ENCODE assay signal across 13 mouse cellular contexts in the genomic region with DNA sequence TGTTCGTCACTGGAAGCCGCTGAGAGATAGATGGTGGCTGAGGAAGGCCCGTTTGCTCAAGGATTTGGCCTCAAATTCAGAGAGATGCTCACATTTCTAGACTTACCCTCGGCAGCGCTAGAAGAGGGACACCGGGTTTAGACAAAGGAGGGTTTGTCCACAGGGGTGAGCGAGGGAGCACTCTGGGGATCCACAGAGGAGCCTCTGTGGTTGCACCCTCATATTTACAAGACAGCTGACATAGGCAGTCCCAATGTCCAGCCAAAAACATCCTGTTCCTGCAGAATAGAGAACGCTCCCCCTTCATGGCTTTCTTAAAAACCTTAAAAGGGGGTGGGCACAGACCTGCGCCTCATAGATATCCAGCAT. TPM values are rescaled to one million over a fixed set of nuclear protein-coding genes. Genes with fewer than 3 reads are reported as not detected.
DNase-seq lines count a peak whose midpoint lies in the region; ATAC-seq lines count a peak whose summit lies in the region.
"Had no signal": no experiment of that assay in that cellular context is flagged by ENCODE, and none has a peak within 500 bp of the region (broad histone marks: within the 10 kb centered on the region; RNA-seq: fewer than 3 reads in every experiment).

No protein-coding gene starts in this region.

- no peaks in the 10 kb centered on the region for H3K36me3 ChIP-seq in hindbrain, embryonic 11.5 days (ENCODE audit: control insufficient read depth, insufficient read depth, low read length)
- no peaks in the 10 kb centered on the region for H3K36me3 ChIP-seq in hindbrain, embryonic 16.5 days (ENCODE audit: control insufficient read depth, insufficient read depth, low read length)
- H3K36me3 ChIP-seq in neural tube, embryonic 12.5 days = no peaks in the 10 kb centered on the region
- H3K36me3 ChIP-seq in neural tube, embryonic 15.5 days = no peaks in the 10 kb centered on the region
- no peaks in the 10 kb centered on the region for H3K36me3 ChIP-seq in limb, embryonic 13.5 days
- H3K36me3 ChIP-seq: heart, embryonic 15.5 days; liver, embryonic 15.5 days had no signal

- intact Hi-C loops in left cerebral cortex, postnatal 10 days (cut with DNase I) = no loop called here

- H3K4me2 ChIP-seq in hindbrain, embryonic 11.5 days (replicated peaks; ENCODE audit: low read depth, low read length) = no peak overlapping the region
- H3K4me2 ChIP-seq in hindbrain, embryonic 16.5 days (ENCODE audit: low read length) = no peak overlapping the region
- H3K4me2 ChIP-seq in neural tube, embryonic 12.5 days (replicated peaks) = peak overlapping the region; percentile 16; the same call in 1 of the 2 replicates
- H3K4me2 ChIP-seq in neural tube, embryonic 15.5 days = no peak overlapping the region
- no peak overlapping the region for H3K4me2 ChIP-seq in limb, embryonic 13.5 days (replicated peaks)
- H3K4me2 ChIP-seq: heart, embryonic 15.5 days; liver, embryonic 15.5 days had no signal

- no peak for DNase-seq in hindbrain, embryonic 11.5 days (ENCODE audit: low spot score)
- no peak for DNase-seq in left cerebral cortex, postnatal 10 days (ENCODE audit: extremely low spot score in 1 of 2, low spot score in 2 of 2)
- DNase-seq: adrenal gland, postnatal 36 days; cerebellum, adult 11-12 months; gastrocnemius, postnatal 14 days; kidney, adult 11 months had no signal

- no peak overlapping the region for H3K4me3 ChIP-seq in hindbrain, embryonic 11.5 days (ENCODE audit: low read depth, low read length)
- no peak overlapping the region for H3K4me3 ChIP-seq in hindbrain, embryonic 16.5 days (ENCODE audit: low read length)
- no peak overlapping the region for H3K4me3 ChIP-seq in neural tube, embryonic 12.5 days
- no peak overlapping the region for H3K4me3 ChIP-seq in neural tube, embryonic 15.5 days (replicated peaks)
- H3K4me3 ChIP-seq in limb, embryonic 13.5 days = no peak overlapping the region
- H3K4me3 ChIP-seq: heart, embryonic 15.5 days; liver, embryonic 15.5 days had no signal

- H3K4me1 ChIP-seq in hindbrain, embryonic 11.5 days (replicated peaks; ENCODE audit: control insufficient read depth, insufficient read depth, low read length) = peaks cover 7% of the 10 kb centered on the region; the same call in 1 of the 2 replicates
- H3K4me1 ChIP-seq in hindbrain, embryonic 16.5 days (ENCODE audit: control insufficient read depth, insufficient read depth, low read depth, low read length) = peaks cover 6% of the 10 kb centered on the region
- peaks cover 30% of the 10 kb centered on the region for H3K4me1 ChIP-seq in neural tube, embryonic 12.5 days
- H3K4me1 ChIP-seq in neural tube, embryonic 15.5 days = peaks cover 30% of the 10 kb centered on the region
- H3K4me1 ChIP-seq in limb, embryonic 13.5 days = peaks cover 22% of the 10 kb centered on the region
- H3K4me1 ChIP-seq: heart, embryonic 15.5 days had no signal

- H3K27me3 ChIP-seq in hindbrain, embryonic 11.5 days (ENCODE audit: control insufficient read depth, insufficient read depth, low read length) = no peaks in the 10 kb centered on the region
- H3K27me3 ChIP-seq in hindbrain, embryonic 16.5 days (replicated peaks; ENCODE audit: control insufficient read depth, insufficient read depth, low read length) = 0 out of 2 replicates have a peak, but pooled peaks cover 2% of the 10 kb centered on the region
- H3K27me3 ChIP-seq in neural tube, embryonic 12.5 days (replicated peaks) = no peaks in the 10 kb centered on the region
- no peaks in the 10 kb centered on the region; the same call in 1 of the 2 replicates for H3K27me3 ChIP-seq in neural tube, embryonic 15.5 days (replicated peaks)
- no peaks in the 10 kb centered on the region for H3K27me3 ChIP-seq in limb, embryonic 13.5 days
- H3K27me3 ChIP-seq: liver, embryonic 15.5 days had no signal

- H3K27ac ChIP-seq in hindbrain, embryonic 11.5 days (ENCODE audit: low read depth, low read length) = peak overlapping the region; percentile 67
- no peak overlapping the region for H3K27ac ChIP-seq in hindbrain, embryonic 16.5 days (ENCODE audit: low read depth, low read length)
- H3K27ac ChIP-seq in neural tube, embryonic 12.5 days = peak overlapping the region; percentile 50; the same call in 1 of the 2 replicates
- H3K27ac ChIP-seq in neural tube, embryonic 15.5 days (replicated peaks) = no peak overlapping the region; the same call in 1 of the 2 replicates
- peak overlapping the region; percentile 40; the same call in 1 of the 2 replicates for H3K27ac ChIP-seq in limb, embryonic 13.5 days
- H3K27ac ChIP-seq: heart, embryonic 15.5 days; liver, embryonic 15.5 days had no signal

- WGBS in hindbrain, embryonic 11.5 days = 68% methylated on average over 9 of the region's 9 CpGs
- WGBS in hindbrain, embryonic 16.5 days = 61% methylated on average over 9 of the region's 9 CpGs
- WGBS in neural tube, embryonic 12.5 days = 53% methylated on average over 9 of the region's 9 CpGs
- 60% methylated on average over 9 of the region's 9 CpGs for WGBS in neural tube, embryonic 15.5 days
- 69% methylated on average over 9 of the region's 9 CpGs for WGBS in limb, embryonic 13.5 days

- no peaks in the 10 kb centered on the region for H3K9me3 ChIP-seq in hindbrain, embryonic 11.5 days (ENCODE audit: control insufficient read depth, low read length)
- no peaks in the 10 kb centered on the region for H3K9me3 ChIP-seq in hindbrain, embryonic 16.5 days (ENCODE audit: control insufficient read depth, low read length)
- no peaks in the 10 kb centered on the region for H3K9me3 ChIP-seq in neural tube, embryonic 12.5 days
- H3K9me3 ChIP-seq in neural tube, embryonic 15.5 days (replicated peaks) = no peaks in the 10 kb centered on the region
- H3K9me3 ChIP-seq in limb, embryonic 13.5 days = no peaks in the 10 kb centered on the region
- H3K9me3 ChIP-seq: heart, embryonic 15.5 days; liver, embryonic 15.5 days had no signal

- ATAC-seq in hindbrain, embryonic 11.5 days (ENCODE audit: low FRiP score) = no peak
- no peak for ATAC-seq in hindbrain, embryonic 16.5 days
- ATAC-seq in neural tube, embryonic 12.5 days (ENCODE audit: low FRiP score, low read depth) = 0 out of 2 replicates have a peak, but pooled peaks have one; percentile 15
- ATAC-seq in neural tube, embryonic 15.5 days (ENCODE audit: low FRiP score) = no peak
- ATAC-seq in limb, embryonic 13.5 days (ENCODE audit: low FRiP score, low read depth) = no peak
- ATAC-seq in erythroblast, adult 5-6 weeks (replicated peaks; ENCODE audit: low FRiP score, poor library complexity, severe bottlenecking) = no peak

- H3K9ac ChIP-seq in hindbrain, embryonic 11.5 days (ENCODE audit: low read depth, low read length) = 0 out of 2 replicates have a peak overlapping the region, but pooled peaks have one; percentile 29
- H3K9ac ChIP-seq in hindbrain, embryonic 16.5 days (ENCODE audit: low read depth, low read length) = no peak overlapping the region
- no peak overlapping the region for H3K9ac ChIP-seq in neural tube, embryonic 12.5 days
- no peak overlapping the region for H3K9ac ChIP-seq in neural tube, embryonic 15.5 days (replicated peaks)
- H3K9ac ChIP-seq in limb, embryonic 13.5 days = no peak overlapping the region
- H3K9ac ChIP-seq: heart, embryonic 15.5 days; liver, embryonic 15.5 days had no signal

RNA-seq across cellular contexts. Expression of a gene that starts 16.6 kb away (rescaled TPM):
- polyA plus RNA-seq in hindbrain, embryonic 11.5 days (2014; fragmentation: Nextera tagmentation; extraction: Ambion mirVana) = 13.0 and 15.4 TPM in 2 replicates
- polyA plus RNA-seq in hindbrain, embryonic 16.5 days (2015; fragmentation: Nextera tagmentation; extraction: Ambion mirVana) = 1.9 and 2.7 TPM in 2 replicates
- polyA plus RNA-seq in neural tube, embryonic 12.5 days (2016; fragmentation: Nextera tagmentation; extraction: Ambion mirVana) = 17.4 and 18.3 TPM in 2 replicates
- polyA plus RNA-seq in neural tube, embryonic 15.5 days (2015; fragmentation: Nextera tagmentation; extraction: Ambion mirVana) = 3.5 and 4.5 TPM in 2 replicates
- polyA plus RNA-seq in limb, embryonic 13.5 days (2015; fragmentation: Nextera tagmentation; extraction: Ambion mirVana) = 12.8 and 13.4 TPM in 2 replicates
- total RNA-seq in left cerebral cortex, postnatal 10 days (2021) = 1 to 10 TPM; 5.4 to 6.1 TPM
- total RNA-seq in erythroblast, adult 5-6 weeks (2015; ENCODE audit: low replicate concordance) = 1.7 and 3.1 TPM in 2 replicates
- total RNA-seq in erythroblast, adult 5-6 weeks (2017; ENCODE audit: low replicate concordance) = 0.28 and 0.43 TPM in 2 replicates

RNA-seq across cellular contexts. Expression of a gene that starts 50.4 kb away (rescaled TPM):
- 7.7 and 9.5 TPM in 2 replicates for polyA plus RNA-seq in hindbrain, embryonic 11.5 days (2014; fragmentation: Nextera tagmentation; extraction: Ambion mirVana)
- polyA plus RNA-seq in hindbrain, embryonic 16.5 days (2015; fragmentation: Nextera tagmentation; extraction: Ambion mirVana) = 11.3 and 11.5 TPM in 2 replicates
- 3.5 and 5.0 TPM in 2 replicates for polyA plus RNA-seq in neural tube, embryonic 12.5 days (2016; fragmentation: Nextera tagmentation; extraction: Ambion mirVana)
- 9.6 and 10.0 TPM in 2 replicates for polyA plus RNA-seq in neural tube, embryonic 15.5 days (2015; fragmentation: Nextera tagmentation; extraction: Ambion mirVana)
- 0.45 and 1.4 TPM in 2 replicates for polyA plus RNA-seq in limb, embryonic 13.5 days (2015; fragmentation: Nextera tagmentation; extraction: Ambion mirVana)
- 1 to 10 TPM; 4.6 to 4.8 TPM for total RNA-seq in left cerebral cortex, postnatal 10 days (2021)
- total RNA-seq in erythroblast, adult 5-6 weeks (2015; ENCODE audit: low replicate concordance) = not detected in 2 replicates
- 7.0 TPM in 1 of 2 replicates, not detected in the other for total RNA-seq in erythroblast, adult 5-6 weeks (2017; ENCODE audit: low replicate concordance)
- polyA plus RNA-seq: liver, embryonic 15.5 days had no signal

Comparison
In these comparisons a context has a peak if more than half of its experiments do, and no peak if none do; other contexts are left out.
1. H3K27ac ChIP-seq: peak in hindbrain, embryonic 11.5 days (single experiment), neural tube, embryonic 12.5 days (single experiment) and limb, embryonic 13.5 days (single experiment); none in hindbrain, embryonic 16.5 days (single experiment) and neural tube, embryonic 15.5 days (single experiment).